Mouse (Mus musculus) erythroblast, embryonic 14.5 days (primary cell): ENCODE data around the gene Pogk. TPM values are rescaled to one million over a fixed set of nuclear protein-coding genes. Genes with fewer than 3 reads are reported as not detected.
A peak's percentile ranks its signal among the peaks of the same experiment; 100 is the strongest.

Experiments
- H3K27me3 ChIP-seq: 2 replicates; pipeline ENCODE4 v1.6.1; 2012; ENCODE audit warnings: inconsistent platforms; ENCODE audit not compliant: control insufficient read depth
- H3K36me3 ChIP-seq: 2 replicates; pipeline ENCODE4 v1.6.1; 2012; ENCODE audit warnings: mild to moderate bottlenecking, inconsistent platforms; ENCODE audit not compliant: control insufficient read depth
- H3K4me1 ChIP-seq: 2 replicates; pipeline ENCODE4 v1.6.1; 2012; ENCODE audit warnings: inconsistent platforms; ENCODE audit not compliant: control insufficient read depth
- H3K4me3 ChIP-seq: replicated peaks from 2 replicates; pipeline ENCODE3; 2012; ENCODE audit warnings: moderate library complexity, mild to moderate bottlenecking, inconsistent platforms
- H3K9me3 ChIP-seq: 2 replicates; pipeline ENCODE4 v1.6.1; 2012; ENCODE audit warnings: low read length, inconsistent platforms, mixed read lengths; ENCODE audit not compliant: control insufficient read depth
- GATA1 ChIP-seq: IDR thresholded peaks from 2 replicates; pipeline ENCODE4 v1.6.1; 2012; ENCODE audit warnings: low read length, inconsistent platforms, mixed read lengths
- TAL1 ChIP-seq: IDR thresholded peaks from 3 replicates; pipeline ENCODE4 v1.6.1; 2012; ENCODE audit warnings: low read length, inconsistent platforms, mixed read lengths
- polyA plus RNA-seq: library from polyadenylated mRNA; stranded (reverse); fragments of >175 nt; gene quantifications from 2 replicates; pipeline ENCODE4 v1.2.3, GENCODE M21; 2012

The Pogk gene
- 0.02 TPM in 1 of 2 replicates, not detected in the other for polyA plus RNA-seq

DNA sequence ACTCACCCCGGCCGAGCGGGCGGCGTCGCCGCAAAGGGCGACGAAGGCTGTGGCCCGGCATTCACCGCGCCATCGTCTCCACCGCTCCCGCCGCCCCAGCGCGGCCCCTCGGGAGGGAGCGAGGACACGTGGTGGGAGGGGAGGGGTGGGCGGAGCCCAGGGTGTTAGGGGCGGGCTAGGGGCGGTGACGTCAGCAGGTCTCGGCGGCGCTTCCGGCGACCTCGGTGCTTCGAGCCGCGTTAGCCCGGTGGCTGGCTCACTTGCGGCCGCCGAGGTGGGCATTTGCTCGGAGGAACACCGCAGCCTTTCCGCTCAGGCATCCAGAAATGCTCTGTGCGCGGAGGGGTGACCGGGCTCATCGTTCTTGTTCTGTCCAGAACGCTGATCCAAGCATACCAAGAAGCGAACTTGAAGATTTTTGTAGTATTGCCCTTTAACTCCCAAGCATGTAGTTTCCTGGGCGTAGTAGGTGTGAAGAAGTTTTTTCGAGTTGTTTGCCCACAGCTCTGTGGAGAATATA, at the start of gene Pogk:
Gene Pogk (minus strand): TSS at position 163 of the 520 bp plus-strand sequence.
- TF ChIP-seq GATA1, result no peak
- TF ChIP-seq TAL1, result no peak
- Histone ChIP-seq H3K27me3 (peaks cover 7% of the 10 kb centered on the region), H3K4me1 (peaks cover 14% of the 10 kb centered on the region), H3K36me3 (no peaks in the 10 kb centered on the region), H3K9me3 (peaks cover 11% of the 10 kb centered on the region), H3K4me3 (peak within 1 kb of the TSS; percentile 61)

DNA sequence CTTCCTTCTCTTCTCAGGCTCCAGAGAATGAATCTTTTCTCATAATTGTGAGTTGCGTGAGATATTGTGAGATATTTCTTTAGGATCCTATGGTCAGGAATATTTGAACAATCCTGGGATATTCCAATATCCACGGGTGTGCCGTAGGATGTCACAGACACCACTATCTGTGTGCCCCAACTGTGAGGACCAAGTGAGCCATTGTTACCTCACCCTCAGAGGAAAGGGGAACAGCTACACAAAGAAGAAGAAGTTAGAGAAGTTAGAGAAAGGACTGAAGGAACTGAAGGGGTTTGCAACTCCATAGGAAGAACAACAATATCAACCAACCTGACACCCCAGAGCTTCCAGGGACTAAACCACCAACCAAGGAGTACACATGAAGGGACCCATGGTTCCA, 32.3 kb upstream of the Pogk start:
- H3K9me3 ChIP-seq, result no peaks in the 10 kb centered on the region

DNA sequence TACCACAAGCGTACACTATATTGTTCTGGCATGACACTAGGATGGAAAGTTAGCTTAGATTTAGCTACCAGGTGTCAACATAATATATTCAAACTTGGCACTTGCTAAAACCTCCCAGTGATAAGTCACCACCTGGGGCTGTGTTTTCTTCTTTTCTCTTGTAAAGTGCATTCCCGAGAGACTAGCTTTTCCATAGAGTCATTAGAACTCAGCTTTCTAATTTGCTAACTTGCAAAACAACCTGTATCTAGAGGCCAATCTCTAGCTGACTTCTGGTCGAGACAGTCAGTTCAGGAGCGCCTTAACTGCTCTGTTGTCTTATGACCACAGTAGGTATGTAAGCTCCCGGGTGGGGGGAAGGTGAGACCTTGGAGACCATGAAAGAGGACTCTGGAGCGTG, 29.8 kb upstream of the Pogk start:
- H3K9me3 ChIP-seq, result no peaks in the 10 kb centered on the region
- no peaks in the 10 kb centered on the region for H3K27me3 ChIP-seq
- H3K36me3 ChIP-seq, result no peaks in the 10 kb centered on the region
- no peaks in the 10 kb centered on the region for H3K4me1 ChIP-seq
- no peak overlapping the region for H3K4me3 ChIP-seq
- TF ChIP-seq TAL1 (no peak), GATA1 (no peak)

More for the DNA sequence above, 32.3 kb upstream of the Pogk start:
- H3K27me3 ChIP-seq, result no peaks in the 10 kb centered on the region
- no peaks in the 10 kb centered on the region for H3K4me1 ChIP-seq
- no peak overlapping the region for H3K4me3 ChIP-seq
- TF ChIP-seq GATA1 (no peak), TAL1 (no peak)
- H3K36me3 ChIP-seq, result no peaks in the 10 kb centered on the region

DNA sequence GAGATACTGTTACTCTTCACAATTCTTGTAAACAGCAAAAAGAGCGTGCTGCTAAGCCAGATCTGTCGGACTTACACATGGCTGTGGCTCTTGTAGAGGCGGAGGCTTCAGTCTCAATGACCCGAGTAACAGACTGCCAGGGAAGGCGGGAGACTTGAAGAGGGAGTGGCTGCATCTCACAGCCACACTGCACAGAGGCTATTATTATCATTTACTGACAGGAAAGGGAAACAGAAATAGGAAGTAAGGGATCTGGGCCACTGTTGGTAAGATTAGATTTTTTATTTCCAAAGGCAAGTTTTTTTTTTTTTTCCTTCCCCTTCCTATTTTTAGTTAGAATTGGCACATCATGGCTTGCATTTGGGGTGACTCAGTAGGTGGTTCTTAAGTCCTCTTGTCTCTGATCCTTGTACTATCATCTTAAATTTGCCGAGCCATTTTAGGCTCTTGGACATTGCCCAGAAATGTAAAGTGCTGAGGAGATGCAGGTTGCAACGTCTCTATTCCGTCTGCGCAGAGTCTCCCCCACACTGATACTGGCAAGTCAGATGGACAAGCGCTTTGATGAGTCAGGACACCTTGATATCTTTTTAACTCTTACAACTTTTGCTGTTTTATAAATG, 20.3 kb upstream of the Pogk start:
- no peaks in the 10 kb centered on the region for H3K27me3 ChIP-seq
- H3K4me3 ChIP-seq, result peak overlapping the region; percentile 18
- H3K4me1 ChIP-seq, result peaks cover 5% of the 10 kb centered on the region
- no peaks in the 10 kb centered on the region for H3K36me3 ChIP-seq
- H3K9me3 ChIP-seq, result no peaks in the 10 kb centered on the region
- no peak for TF ChIP-seq TAL1
- TF ChIP-seq GATA1, result no peak

DNA sequence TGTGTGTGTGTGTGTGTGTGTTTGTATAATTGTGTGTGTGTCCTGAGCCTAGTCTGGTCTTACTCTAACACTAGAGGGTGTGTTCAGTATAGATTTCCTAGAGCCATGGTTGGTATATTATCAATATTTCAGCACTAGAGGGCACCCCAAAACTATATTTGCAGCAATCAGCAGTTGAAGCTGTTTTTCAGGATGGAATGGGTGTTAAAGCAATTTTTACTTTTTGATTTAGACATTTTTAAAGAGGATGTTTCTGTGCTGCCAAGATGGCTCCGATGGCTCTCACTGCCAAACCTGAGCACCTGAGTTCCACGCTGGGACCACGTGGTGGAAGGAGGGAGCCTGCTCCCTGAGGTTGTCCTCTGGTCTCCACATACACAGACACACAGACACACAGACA, 19.4 kb upstream of the Pogk start:
- H3K27me3 ChIP-seq, result no peaks in the 10 kb centered on the region
- no peaks in the 10 kb centered on the region for H3K36me3 ChIP-seq
- no peaks in the 10 kb centered on the region for H3K9me3 ChIP-seq
- H3K4me1 ChIP-seq, result peaks cover 5% of the 10 kb centered on the region
- H3K4me3 ChIP-seq, result no peak overlapping the region
- no peak for TF ChIP-seq TAL1
- TF ChIP-seq GATA1, result no peak

DNA sequence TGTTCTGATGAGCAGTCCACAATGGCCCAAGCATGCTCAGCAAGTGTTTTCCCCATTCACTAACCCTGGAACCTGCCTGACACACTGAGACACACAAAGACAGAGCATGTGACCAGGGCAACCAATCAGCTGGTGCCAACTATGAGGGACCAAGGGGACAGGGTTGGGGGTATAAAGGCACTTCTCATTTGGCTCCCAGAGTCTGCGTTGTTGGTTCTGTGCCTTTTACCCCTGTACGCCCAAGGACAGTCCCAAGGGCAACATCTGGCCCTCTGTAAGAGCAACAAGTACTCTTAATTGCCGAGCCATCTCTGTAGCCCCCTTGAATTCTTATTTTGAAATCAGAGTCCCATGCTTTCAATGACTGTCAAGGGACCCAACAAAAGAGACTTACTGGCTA, 2.6 kb upstream of the Pogk start:
- H3K36me3 ChIP-seq, result no peaks in the 10 kb centered on the region
- peaks cover 11% of the 10 kb centered on the region for H3K9me3 ChIP-seq
- H3K4me1 ChIP-seq, result peaks cover 14% of the 10 kb centered on the region
- TF ChIP-seq TAL1, result no peak
- TF ChIP-seq GATA1, result no peak
- H3K27me3 ChIP-seq, result peaks cover 7% of the 10 kb centered on the region
- H3K4me3 ChIP-seq, result no peak overlapping the region

DNA sequence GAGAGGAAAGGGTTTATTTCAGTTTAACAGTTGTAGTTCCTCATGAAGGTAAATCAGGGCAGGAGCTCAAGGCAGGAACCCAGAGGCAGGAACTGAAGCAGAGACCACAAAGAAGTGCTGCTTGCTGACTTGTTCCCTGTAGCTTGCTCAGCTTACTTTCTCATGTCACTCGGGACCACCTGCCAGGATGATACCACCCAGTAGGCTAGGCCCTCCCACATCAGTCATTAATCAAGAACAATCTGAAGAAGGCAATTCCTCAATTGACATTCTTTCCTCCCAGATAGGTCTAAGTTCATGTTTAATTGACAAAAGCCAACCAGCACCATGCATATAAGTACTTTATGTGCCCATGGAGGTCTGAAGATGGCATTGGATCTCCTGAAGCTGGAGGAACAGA, 1.9 kb upstream of the Pogk start:
- Histone ChIP-seq H3K36me3 (no peaks in the 10 kb centered on the region), H3K4me3 (no peak overlapping the region), H3K9me3 (peaks cover 11% of the 10 kb centered on the region), H3K4me1 (peaks cover 14% of the 10 kb centered on the region), H3K27me3 (peaks cover 7% of the 10 kb centered on the region)
- TF ChIP-seq GATA1, result no peak
- no peak for TF ChIP-seq TAL1

DNA sequence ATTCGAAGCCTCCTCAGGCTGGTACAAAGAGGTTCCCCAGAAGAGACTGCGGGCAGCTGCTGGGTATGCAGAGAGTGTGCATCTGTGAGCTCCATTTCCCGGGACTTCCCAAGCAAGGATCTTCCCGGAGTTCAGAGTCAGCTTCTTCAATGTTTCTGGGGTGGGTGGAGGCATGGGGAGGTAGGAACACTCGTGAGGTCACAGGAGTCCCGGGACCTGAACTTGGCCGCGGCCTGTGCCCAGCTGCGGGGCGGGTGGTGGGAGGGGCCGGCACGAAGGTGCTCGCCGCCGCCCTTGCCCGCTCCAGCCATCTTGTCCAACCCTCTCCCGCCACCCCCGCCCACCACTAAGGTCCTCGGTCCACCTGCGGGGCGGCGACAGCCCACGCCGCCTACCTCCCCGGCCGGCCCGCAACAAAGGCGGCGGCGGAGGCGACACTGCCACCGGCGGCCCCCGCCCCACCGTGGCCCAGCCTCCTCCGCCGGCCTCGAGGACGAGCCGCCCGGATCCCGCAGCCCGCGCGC, 424 bp downstream of the Pogk start:
- Histone ChIP-seq H3K9me3 (peaks cover 11% of the 10 kb centered on the region), H3K27me3 (peaks cover 7% of the 10 kb centered on the region), H3K4me3 (peak overlapping the region; percentile 61), H3K36me3 (no peaks in the 10 kb centered on the region), H3K4me1 (peaks cover 14% of the 10 kb centered on the region)
- TF ChIP-seq TAL1 (no peak), GATA1 (no peak)

DNA sequence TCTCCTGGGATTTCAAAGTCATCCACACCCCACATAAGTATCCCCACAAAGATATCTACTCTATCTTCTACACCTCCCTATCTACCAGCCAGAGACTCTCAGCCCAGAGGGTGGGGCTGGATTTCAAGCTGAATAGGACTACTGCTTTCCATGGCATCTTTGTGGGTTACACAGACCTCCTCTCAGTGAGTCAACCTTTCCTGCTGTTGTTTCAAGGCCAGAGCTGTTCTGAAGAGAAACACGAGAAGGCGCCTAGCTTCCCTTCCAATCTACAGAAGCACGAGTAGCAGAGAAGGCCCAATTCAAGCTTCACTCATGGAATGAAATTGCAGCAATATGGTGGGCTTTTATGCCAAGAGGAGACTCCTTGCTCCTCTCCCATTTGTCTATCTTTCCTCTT, 5.8 kb downstream of the Pogk start:
- no peak for TF ChIP-seq TAL1
- no peak for TF ChIP-seq GATA1
- no peak overlapping the region for H3K4me3 ChIP-seq
- peaks cover 8% of the 10 kb centered on the region for H3K36me3 ChIP-seq
- H3K27me3 ChIP-seq, result no peaks in the 10 kb centered on the region
- H3K4me1 ChIP-seq, result peaks cover 2% of the 10 kb centered on the region; the same call in 1 of the 2 replicates
- H3K9me3 ChIP-seq, result no peaks in the 10 kb centered on the region
